ENCODE assay signal across 29 mouse cellular contexts in genomic region chr7:25391856-25392453, GRCm38 (mm10). TPM values are rescaled to one million over a fixed set of nuclear protein-coding genes. Genes with fewer than 3 reads are reported as not detected.
A peak's percentile ranks its signal among the peaks of the same experiment; 100 is the strongest.
DNase-seq lines count a peak whose midpoint lies in the region; ATAC-seq and TF ChIP-seq lines count a peak whose summit lies in the region.
"Had no signal": no experiment of that assay in that cellular context is flagged by ENCODE, and none has a peak within 500 bp of the region (broad histone marks: within the 10 kb centered on the region; RNA-seq: fewer than 3 reads in every experiment).

No protein-coding gene starts in this region.

- no peak overlapping the region for H3K4me2 ChIP-seq in intestine, postnatal 0 days (replicated peaks; ENCODE audit: low read depth)
- H3K4me2 ChIP-seq in intestine, embryonic 16.5 days (ENCODE audit: low read depth, low read length): no peak overlapping the region
- 0 out of 2 replicates have a peak overlapping the region, but pooled peaks have one; percentile 7 for H3K4me2 ChIP-seq in liver, postnatal 0 days (ENCODE audit: low read depth, low read length)
- no peak overlapping the region for H3K4me2 ChIP-seq in liver, embryonic 12.5 days
- H3K4me2 ChIP-seq: heart, embryonic 12.5 days; hindbrain, embryonic 12.5 days; limb, embryonic 15.5 days; lung, embryonic 14.5 days; midbrain, embryonic 12.5 days had no signal

- ATAC-seq in intestine, postnatal 0 days: no peak
- no peak for ATAC-seq in intestine, embryonic 16.5 days
- no peak for ATAC-seq in liver, postnatal 0 days
- no peak for ATAC-seq in liver, embryonic 12.5 days
- ATAC-seq in megakaryocyte-erythroid progenitor cell, adult 5-6 weeks (replicated peaks; ENCODE audit: low FRiP score, low TSS enrichment, poor library complexity, severe bottlenecking): no peak

- 0 out of 2 replicates have a peak overlapping the region, but pooled peaks have one; percentile 41 for H3K27ac ChIP-seq in intestine, postnatal 0 days (ENCODE audit: low read depth, low read length)
- no peak overlapping the region for H3K27ac ChIP-seq in intestine, embryonic 16.5 days (ENCODE audit: low read length)
- H3K27ac ChIP-seq in liver, postnatal 0 days (ENCODE audit: low read depth): 0 out of 2 replicates have a peak overlapping the region, but pooled peaks have one; percentile 32
- no peak overlapping the region for H3K27ac ChIP-seq in liver, embryonic 12.5 days
- H3K27ac ChIP-seq: embryonic facial prominence, embryonic 10.5 days; hindbrain, embryonic 12.5 days; limb, embryonic 15.5 days; midbrain, embryonic 12.5 days; neural tube, embryonic 12.5 days; stomach, postnatal 0 days had no signal

- H3K9ac ChIP-seq in intestine, postnatal 0 days (ENCODE audit: low read depth, low read length): no peak overlapping the region
- no peak overlapping the region for H3K9ac ChIP-seq in intestine, embryonic 16.5 days (ENCODE audit: low read depth, low read length)
- H3K9ac ChIP-seq in liver, postnatal 0 days (replicated peaks): no peak overlapping the region
- no peak overlapping the region for H3K9ac ChIP-seq in liver, embryonic 12.5 days
- H3K9ac ChIP-seq: heart, embryonic 12.5 days; hindbrain, embryonic 12.5 days; limb, embryonic 15.5 days; lung, embryonic 14.5 days; midbrain, embryonic 12.5 days; neural tube, embryonic 12.5 days had no signal

- no peaks in the 10 kb centered on the region for H3K27me3 ChIP-seq in intestine, postnatal 0 days (replicated peaks; ENCODE audit: control insufficient read depth, insufficient read depth, low read length)
- H3K27me3 ChIP-seq in intestine, embryonic 16.5 days (replicated peaks; ENCODE audit: control insufficient read depth, insufficient read depth, low read length): no peaks in the 10 kb centered on the region
- no peaks in the 10 kb centered on the region for H3K27me3 ChIP-seq in liver, postnatal 0 days (ENCODE audit: insufficient read depth, low read length)
- 0 out of 2 replicates have a peak, but pooled peaks cover 3% of the 10 kb centered on the region for H3K27me3 ChIP-seq in liver, embryonic 12.5 days (replicated peaks)
- H3K27me3 ChIP-seq: CH12.LX; heart, embryonic 12.5 days; hindbrain, embryonic 12.5 days; limb, embryonic 15.5 days; neural tube, embryonic 12.5 days had no signal

- H3K4me3 ChIP-seq in intestine, postnatal 0 days (ENCODE audit: low read depth, low read length): no peak overlapping the region
- H3K4me3 ChIP-seq in intestine, embryonic 16.5 days (ENCODE audit: low read length): no peak overlapping the region
- no peak overlapping the region for H3K4me3 ChIP-seq in liver, postnatal 0 days (ENCODE audit: low read depth, low read length)
- H3K4me3 ChIP-seq in liver, embryonic 12.5 days: no peak overlapping the region
- H3K4me3 ChIP-seq: embryonic facial prominence, embryonic 10.5 days; heart, embryonic 12.5 days; hindbrain, embryonic 12.5 days; limb, embryonic 15.5 days; midbrain, embryonic 12.5 days; neural tube, embryonic 12.5 days had no signal

- TF ChIP-seq CTCF in intestine, postnatal 0 days (IDR thresholded peaks at IDR 0.05; ENCODE audit: low read depth): no peak
- no peak for TF ChIP-seq CTCF in liver, postnatal 0 days (IDR thresholded peaks at IDR 0.05; ENCODE audit: low read depth)

- no peak for TF ChIP-seq EP300 in liver, postnatal 0 days (IDR thresholded peaks at IDR 0.05; ENCODE audit: low read depth)

- no peaks in the 10 kb centered on the region for H3K9me3 ChIP-seq in intestine, postnatal 0 days (ENCODE audit: control insufficient read depth)
- H3K9me3 ChIP-seq in intestine, embryonic 16.5 days (ENCODE audit: control insufficient read depth, low read length): no peaks in the 10 kb centered on the region
- H3K9me3 ChIP-seq in liver, postnatal 0 days (ENCODE audit: low read length): no peaks in the 10 kb centered on the region
- H3K9me3 ChIP-seq in liver, embryonic 12.5 days (replicated peaks): no peaks in the 10 kb centered on the region
- H3K9me3 ChIP-seq: embryonic facial prominence, embryonic 10.5 days; heart, embryonic 12.5 days; hindbrain, embryonic 12.5 days; limb, embryonic 15.5 days; midbrain, embryonic 12.5 days; neural tube, embryonic 12.5 days had no signal

- whole genome bisulfite sequencing in intestine, postnatal 0 days: 74% methylated on average over 2 of the region's 2 CpGs
- WGBS in intestine, embryonic 16.5 days: 88% methylated on average over 2 of the region's 2 CpGs
- WGBS in liver, postnatal 0 days (ENCODE audit: insufficient replicate concordance): 74% methylated on average over 2 of the region's 2 CpGs
- 75% methylated on average over 2 of the region's 2 CpGs for WGBS in liver, embryonic 12.5 days (ENCODE audit: insufficient replicate concordance)

- peak; percentile 17 for DNase-seq in cerebellum, adult 11-12 months
- no peak for DNase-seq in cerebellum, postnatal 14 days
- no peak for DNase-seq in liver, postnatal 0 days
- peak; percentile 59 to 80 for DNase-seq in kidney, postnatal 25 days
- DNase-seq: cerebellum, adult 18-20 months; gastrocnemius, postnatal 10 days; lung, embryonic 14.5 days; right cerebral cortex, postnatal 4 days had no signal

- H3K36me3 ChIP-seq in intestine, postnatal 0 days (ENCODE audit: control insufficient read depth, insufficient read depth): peaks cover 18% of the 10 kb centered on the region
- H3K36me3 ChIP-seq in intestine, embryonic 16.5 days (ENCODE audit: control insufficient read depth, insufficient read depth, low read length): no peaks in the 10 kb centered on the region
- peaks cover 16% of the 10 kb centered on the region for H3K36me3 ChIP-seq in liver, postnatal 0 days (replicated peaks; ENCODE audit: insufficient read depth, low read length)
- H3K36me3 ChIP-seq in liver, embryonic 12.5 days: peaks cover 13% of the 10 kb centered on the region

- peaks cover 21% of the 10 kb centered on the region for H3K4me1 ChIP-seq in intestine, postnatal 0 days (replicated peaks; ENCODE audit: control insufficient read depth, insufficient read depth, low read length)
- peaks cover 47% of the 10 kb centered on the region for H3K4me1 ChIP-seq in intestine, embryonic 16.5 days (ENCODE audit: control insufficient read depth, insufficient read depth, low read length)
- peaks cover 55% of the 10 kb centered on the region for H3K4me1 ChIP-seq in liver, postnatal 0 days (ENCODE audit: insufficient read depth)
- peaks cover 68% of the 10 kb centered on the region for H3K4me1 ChIP-seq in liver, embryonic 12.5 days

RNA-seq across cellular contexts. Expression of gene Lipe, which starts 6.6 kb away (rescaled TPM):
- 15.0 and 17.5 TPM in 2 replicates for polyA plus RNA-seq in intestine, postnatal 0 days (2015; fragmentation: Nextera tagmentation; extraction: Ambion mirVana)
- polyA plus RNA-seq in intestine, embryonic 16.5 days (2015; fragmentation: Nextera tagmentation; extraction: Ambion mirVana): 9.1 and 11.8 TPM in 2 replicates
- polyA plus RNA-seq in liver, postnatal 0 days (2015; fragmentation: Nextera tagmentation; extraction: Ambion mirVana): 5.2 and 5.5 TPM in 2 replicates
- 2.9 and 3.3 TPM in 2 replicates for polyA plus RNA-seq in liver, embryonic 12.5 days (2016; fragmentation: Nextera tagmentation; extraction: Ambion mirVana)
- 7.1 and 12.6 TPM in 2 replicates for total RNA-seq in megakaryocyte-erythroid progenitor cell, adult 5-6 weeks (2014; fragmentation: Nextera tagmentation)
- total RNA-seq in megakaryocyte-erythroid progenitor cell, adult 5-6 weeks (2017): 4.5 and 6.4 TPM in 2 replicates

RNA-seq across cellular contexts. Expression of gene Cxcl17, which starts 20.7 kb away (rescaled TPM):
- 0.16 TPM in 1 of 2 replicates, not detected in the other for polyA plus RNA-seq in intestine, postnatal 0 days (2015; fragmentation: Nextera tagmentation; extraction: Ambion mirVana)
- 0.18 and 0.43 TPM in 2 replicates for polyA plus RNA-seq in intestine, embryonic 16.5 days (2015; fragmentation: Nextera tagmentation; extraction: Ambion mirVana)
- polyA plus RNA-seq in liver, postnatal 0 days (2015; fragmentation: Nextera tagmentation; extraction: Ambion mirVana): not detected in 2 replicates
- 0.30 TPM in 1 of 2 replicates, not detected in the other for polyA plus RNA-seq in liver, embryonic 12.5 days (2016; fragmentation: Nextera tagmentation; extraction: Ambion mirVana)
- not detected in 2 replicates for total RNA-seq in megakaryocyte-erythroid progenitor cell, adult 5-6 weeks (2014; fragmentation: Nextera tagmentation)
- total RNA-seq in megakaryocyte-erythroid progenitor cell, adult 5-6 weeks (2017): not detected in 2 replicates
- total RNA-seq: adrenal gland, adult 18-20 months; CH12.LX; common myeloid progenitor, adult 5-6 weeks; gastrocnemius, postnatal 10 days; heart, postnatal 14 days; left cerebral cortex, adult 18-20 months; left cerebral cortex, postnatal 36 days; MEL; monocyte, adult 5-6 weeks had no signal
- polyA plus RNA-seq: frontal cortex, adult 2 months; heart, embryonic 12.5 days; intestine, embryonic 14.5 days; lung, embryonic 14.5 days had no signal

RNA-seq across cellular contexts. Expression of gene Cnfn, which starts 22.4 kb away (rescaled TPM):
- polyA plus RNA-seq in intestine, postnatal 0 days (2015; fragmentation: Nextera tagmentation; extraction: Ambion mirVana): 0.33 TPM in 1 of 2 replicates, not detected in the other
- 0.69 and 1.1 TPM in 2 replicates for polyA plus RNA-seq in intestine, embryonic 16.5 days (2015; fragmentation: Nextera tagmentation; extraction: Ambion mirVana)
- polyA plus RNA-seq in liver, postnatal 0 days (2015; fragmentation: Nextera tagmentation; extraction: Ambion mirVana): not detected in 2 replicates
- polyA plus RNA-seq in liver, embryonic 12.5 days (2016; fragmentation: Nextera tagmentation; extraction: Ambion mirVana): not detected in 2 replicates
- not detected in 2 replicates for total RNA-seq in megakaryocyte-erythroid progenitor cell, adult 5-6 weeks (2014; fragmentation: Nextera tagmentation)
- total RNA-seq in megakaryocyte-erythroid progenitor cell, adult 5-6 weeks (2017): not detected in 2 replicates
- total RNA-seq: adrenal gland, adult 18-20 months; CH12.LX; common myeloid progenitor, adult 5-6 weeks; gastrocnemius, postnatal 10 days; heart, postnatal 14 days; left cerebral cortex, adult 18-20 months; left cerebral cortex, postnatal 36 days; MEL; monocyte, adult 5-6 weeks had no signal
- polyA plus RNA-seq: embryonic facial prominence, embryonic 10.5 days; frontal cortex, adult 2 months; heart, embryonic 12.5 days; hindbrain, embryonic 12.5 days; intestine, embryonic 14.5 days; lung, embryonic 14.5 days; midbrain, embryonic 12.5 days; neural tube, embryonic 12.5 days had no signal

Comparison
In these comparisons a context has a peak if more than half of its experiments do, and no peak if none do; other contexts are left out.
1. DNase-seq: peak in cerebellum, adult 11-12 months (single experiment) and kidney, postnatal 25 days (2 of 2); none in cerebellum, postnatal 14 days (0 of 2) and liver, postnatal 0 days (single experiment).
2. H3K27ac ChIP-seq: peak in intestine, postnatal 0 days (single experiment) and liver, postnatal 0 days (single experiment); none in intestine, embryonic 16.5 days (single experiment) and liver, embryonic 12.5 days (single experiment).